Mouse (Mus musculus): ENCODE measurements around the gene Nhlh1.

Gene Nhlh1

GRCm38 (mm10) chr1:172016660-172017516 is 40.5 kb downstream of the Nhlh1 start:
- DNase-seq (ENCODE audit: low spot score in 2 of 2) = no peak

DNA sequence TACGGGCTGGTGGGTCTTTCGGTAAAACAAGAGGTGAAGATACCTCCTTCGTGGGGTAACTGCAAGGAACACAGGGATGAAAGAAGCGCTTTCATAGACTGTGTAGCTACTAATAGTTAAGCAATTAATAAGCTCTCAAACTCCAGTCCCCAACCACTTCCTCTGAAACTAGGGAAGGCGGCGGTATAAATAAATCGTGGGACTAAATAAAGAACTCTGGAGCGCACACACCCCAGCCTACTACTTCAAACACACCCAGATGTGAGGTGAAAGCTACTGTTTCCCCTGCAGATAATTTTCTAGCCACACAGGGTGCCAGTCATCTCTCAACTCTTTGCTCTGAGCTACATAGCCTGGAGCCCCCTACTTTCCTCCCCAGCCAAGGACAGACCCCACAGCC is 41.3 kb downstream of the Nhlh1 start:
- DNase-seq (ENCODE audit: low spot score in 2 of 2) = no peak

DNA sequence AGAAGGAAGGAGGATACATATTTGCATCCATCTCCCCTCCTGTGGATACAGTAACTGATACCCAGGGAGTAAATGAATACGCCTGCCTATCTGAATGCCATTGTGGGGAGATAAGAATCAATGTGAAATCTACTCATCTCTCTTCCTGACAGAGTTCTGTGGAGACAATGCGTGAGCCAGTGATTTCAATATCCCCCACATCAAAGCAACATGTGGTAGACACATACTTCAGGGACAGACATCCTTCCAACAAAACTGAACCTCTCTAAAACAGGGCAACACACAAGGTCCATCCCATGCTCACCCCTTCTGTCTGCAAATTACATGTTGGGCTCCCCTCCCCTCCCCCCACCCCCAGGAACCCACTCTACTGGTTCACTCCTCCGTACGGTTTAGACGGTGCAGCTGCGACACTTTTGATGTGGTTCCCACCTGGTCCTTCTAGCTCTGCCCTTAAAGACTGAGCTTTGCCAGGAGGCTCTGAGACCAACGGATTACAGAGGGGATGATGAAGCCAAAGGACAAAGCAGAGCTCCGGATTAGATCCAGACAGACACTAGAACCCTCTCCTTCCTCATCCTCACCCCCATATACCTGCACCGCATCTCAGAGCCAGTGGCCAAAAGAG is 41.9 kb downstream of the Nhlh1 start:
- DNase-seq (ENCODE audit: low spot score in 2 of 2) = no peak

DNA sequence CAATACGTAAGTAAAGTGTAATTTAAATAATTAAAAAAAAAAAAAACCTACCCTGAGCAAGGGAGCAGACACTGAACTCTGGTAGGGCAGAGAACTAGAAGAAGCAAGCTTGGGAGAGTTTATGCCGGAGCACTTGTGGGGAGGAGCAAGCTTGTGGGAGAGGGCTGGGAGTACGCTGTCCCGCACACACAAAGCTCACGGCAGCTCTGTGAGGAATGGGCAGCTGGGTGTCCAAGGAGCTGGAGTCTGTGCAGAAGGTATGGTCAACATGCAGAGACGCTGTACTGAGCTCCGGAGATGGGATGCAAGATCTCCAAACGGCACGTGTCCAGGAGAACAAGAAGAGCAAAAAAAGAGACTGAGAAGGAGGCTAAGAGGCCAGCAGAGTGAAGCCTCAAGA is 42.6 kb downstream of the Nhlh1 start:
- DNase-seq (ENCODE audit: low spot score in 2 of 2) = no peak

- peak in 1 of 2 experiments; percentile 55 for DNase-seq (ENCODE audit: low spot score in 2 of 2)
Measured at GRCm38 (mm10) chr1:172012030-172012429, 45.3 kb downstream of the Nhlh1 start.

DNA sequence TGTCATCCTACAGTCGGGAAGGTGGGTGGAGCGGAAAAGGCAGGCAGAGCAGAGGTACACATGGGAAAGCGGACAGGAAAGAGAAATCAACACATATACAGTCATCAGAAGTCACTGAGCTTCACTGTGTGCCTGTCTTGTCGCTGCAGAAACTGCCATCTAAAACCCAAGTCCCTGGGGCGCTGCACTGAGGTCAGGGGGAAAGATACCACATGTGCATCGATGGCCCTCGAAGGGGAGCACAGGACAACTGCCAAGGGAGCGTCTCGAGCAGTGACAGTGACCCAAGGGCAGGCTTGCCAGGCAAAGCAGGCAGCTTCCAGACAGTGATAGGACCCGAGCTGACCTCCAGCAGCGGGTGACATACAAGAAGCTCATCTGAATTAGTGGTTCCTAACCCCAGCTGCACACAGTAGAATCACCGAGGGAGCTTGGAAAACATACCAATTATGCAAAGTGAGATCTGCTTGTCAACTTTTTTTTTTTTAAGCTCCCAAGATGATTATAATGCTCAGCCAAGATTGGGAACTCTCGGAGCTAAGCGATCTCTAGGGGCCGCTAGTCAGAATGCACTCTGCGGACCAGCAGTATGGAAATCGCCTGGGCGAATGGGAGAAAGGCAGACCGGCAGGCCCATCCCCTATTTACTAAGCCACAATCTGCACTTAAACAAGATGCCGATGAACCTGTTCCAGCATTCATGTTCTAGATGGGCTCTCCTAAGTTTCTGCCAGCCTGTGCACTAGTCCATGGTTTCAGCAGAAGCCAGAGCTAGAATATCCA is 47.1 kb downstream of the Nhlh1 start:
- no peak for DNase-seq (ENCODE audit: low spot score in 2 of 2)

DNA sequence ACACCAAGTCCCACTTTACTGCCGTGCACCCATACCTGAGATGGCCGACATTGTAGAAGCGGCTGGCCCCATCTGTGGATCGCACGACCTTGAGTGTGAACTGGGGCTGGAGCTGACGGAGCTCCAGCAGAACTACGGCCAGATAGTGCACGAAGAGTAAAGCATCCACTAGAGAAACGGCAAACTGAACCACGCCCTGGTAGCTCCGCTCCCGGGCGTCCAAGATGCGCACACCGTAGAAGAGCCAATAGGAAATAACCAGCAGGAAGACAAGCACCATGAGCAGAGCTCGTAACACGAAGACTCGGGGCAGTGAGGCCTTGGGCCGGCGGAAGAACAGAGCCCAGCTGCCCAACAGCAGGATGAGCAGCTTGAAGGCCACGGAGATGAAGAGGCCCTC is 48.0 kb downstream of the Nhlh1 start:
- DNase-seq (ENCODE audit: low spot score in 2 of 2) = no peak

DNA sequence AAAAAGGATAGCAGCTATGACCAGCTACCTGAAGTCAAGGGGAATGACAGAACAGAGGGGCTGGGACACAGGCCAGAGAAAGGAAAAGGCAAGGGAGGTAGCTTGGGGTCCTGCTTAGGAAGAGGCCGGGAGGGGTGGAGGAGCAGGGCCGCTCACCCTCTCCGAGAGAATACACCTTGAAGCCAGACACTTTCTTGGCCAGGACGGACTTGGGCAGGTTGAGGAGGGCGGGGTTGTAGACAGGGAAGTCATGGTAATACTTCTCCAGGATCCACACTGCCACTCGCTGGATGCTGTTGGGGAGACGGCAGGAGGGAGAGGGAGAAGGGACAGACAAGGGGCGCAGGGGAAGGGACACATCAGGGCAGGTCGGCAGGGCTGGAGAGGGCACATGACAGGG is 49.0 kb downstream of the Nhlh1 start:
- DNase-seq (ENCODE audit: low spot score in 2 of 2) = no peak

DNA sequence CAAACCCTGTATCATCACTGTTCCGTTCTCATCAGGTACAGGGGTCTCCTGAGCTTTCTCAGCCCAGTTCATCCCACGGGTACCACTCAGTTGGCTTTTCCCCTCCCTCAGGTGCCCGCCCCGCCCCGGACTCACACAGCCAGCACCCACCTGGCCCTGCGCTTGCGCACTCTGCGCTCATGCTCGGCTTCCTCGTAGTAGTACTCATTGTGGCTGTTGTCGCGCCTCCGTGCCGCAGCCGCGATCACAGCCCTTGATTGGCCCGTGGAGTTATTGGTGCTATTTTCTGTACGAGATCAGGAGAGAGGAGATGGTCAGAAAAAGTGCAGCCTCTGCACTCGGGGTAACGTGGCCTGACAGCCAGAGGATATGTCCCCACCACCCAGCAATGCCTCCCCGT is 49.6 kb downstream of the Nhlh1 start:
- no peak for DNase-seq (ENCODE audit: low spot score in 2 of 2)
